Mouse (Mus musculus): Measurements from ENCODE around the gene Mmgt2. TPM values are rescaled to one million over a fixed set of nuclear protein-coding genes. Genes with fewer than 3 reads are reported as not detected.

The Mmgt2 gene
- total RNA-seq, 2 experiments from 2014 or later, result 23.7 to 24.0 TPM

DNA sequence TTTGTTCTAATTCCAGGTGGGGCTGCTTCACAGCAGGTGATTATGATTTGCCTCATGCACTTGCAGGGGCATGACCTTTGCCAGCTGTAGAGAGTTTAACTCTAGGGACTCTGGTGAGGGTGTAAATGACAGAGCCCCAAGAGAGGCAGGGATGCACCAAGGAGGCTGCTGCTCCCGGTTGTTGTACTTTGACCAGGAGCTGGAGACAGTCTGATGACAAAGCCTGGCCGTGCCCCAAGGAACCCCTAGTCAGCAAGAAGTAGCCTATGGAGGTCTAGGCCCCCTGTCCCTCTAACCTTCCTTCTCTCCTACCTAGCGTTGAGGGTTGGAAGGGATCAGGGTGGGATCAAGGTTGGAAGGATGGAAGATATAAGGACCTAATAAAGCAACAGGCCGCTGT is 33.0 kb upstream of the Mmgt2 start:
- DNase-seq (ENCODE audit: low spot score in 2 of 2), result no peak

DNA sequence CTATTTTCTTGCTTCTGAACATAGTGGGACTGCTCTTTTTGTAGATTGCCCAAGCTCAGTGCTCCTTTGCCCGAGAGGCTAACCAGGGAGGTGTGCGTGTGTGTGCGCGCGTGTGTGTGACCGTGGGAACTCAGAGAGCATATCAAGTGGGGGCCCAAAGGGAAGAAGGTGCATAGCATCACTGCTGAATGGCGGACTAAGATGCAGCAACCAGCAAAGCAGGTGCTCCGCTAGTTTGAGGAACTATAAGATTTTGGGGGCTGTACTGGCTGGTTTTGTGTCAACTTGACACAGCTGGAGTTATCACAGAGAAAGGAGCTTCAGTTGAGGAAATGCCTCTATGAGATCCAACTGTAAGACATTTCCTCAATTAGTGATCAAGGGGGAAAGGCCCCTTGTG is 27.4 kb upstream of the Mmgt2 start:
- no peak for DNase-seq (ENCODE audit: low spot score in 2 of 2)

- DNase-seq (ENCODE audit: low spot score in 2 of 2), result no peak
Observed at GRCm38 (mm10) chr11:62621586-62622283, 26.7 kb upstream of the Mmgt2 start.

DNA sequence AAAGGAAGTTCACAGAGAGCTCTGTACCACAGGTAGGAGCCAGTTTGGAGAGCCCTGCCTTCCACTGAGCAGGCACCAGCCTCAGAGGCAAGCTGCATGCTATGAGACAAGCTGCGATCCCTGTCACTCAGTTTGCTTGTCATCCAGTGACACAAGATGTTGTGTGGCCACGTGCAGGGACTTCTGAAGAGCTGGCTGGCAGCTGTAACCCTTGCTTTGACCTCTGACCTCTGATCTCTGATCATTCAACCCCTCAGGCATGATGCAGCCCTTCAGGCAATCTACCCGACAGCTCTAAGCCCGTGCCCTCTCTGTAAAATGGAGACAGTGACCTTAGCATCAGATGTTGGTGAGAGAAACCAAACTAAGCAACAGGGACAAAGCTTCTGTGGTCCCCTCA is 25.6 kb upstream of the Mmgt2 start:
- DNase-seq (ENCODE audit: low spot score in 2 of 2), result no peak

GRCm38 (mm10) chr11:62624341-62625291 is 23.8 kb upstream of the Mmgt2 start:
- peak in 1 of 2 experiments; percentile 53 for DNase-seq (ENCODE audit: low spot score in 2 of 2)

DNA sequence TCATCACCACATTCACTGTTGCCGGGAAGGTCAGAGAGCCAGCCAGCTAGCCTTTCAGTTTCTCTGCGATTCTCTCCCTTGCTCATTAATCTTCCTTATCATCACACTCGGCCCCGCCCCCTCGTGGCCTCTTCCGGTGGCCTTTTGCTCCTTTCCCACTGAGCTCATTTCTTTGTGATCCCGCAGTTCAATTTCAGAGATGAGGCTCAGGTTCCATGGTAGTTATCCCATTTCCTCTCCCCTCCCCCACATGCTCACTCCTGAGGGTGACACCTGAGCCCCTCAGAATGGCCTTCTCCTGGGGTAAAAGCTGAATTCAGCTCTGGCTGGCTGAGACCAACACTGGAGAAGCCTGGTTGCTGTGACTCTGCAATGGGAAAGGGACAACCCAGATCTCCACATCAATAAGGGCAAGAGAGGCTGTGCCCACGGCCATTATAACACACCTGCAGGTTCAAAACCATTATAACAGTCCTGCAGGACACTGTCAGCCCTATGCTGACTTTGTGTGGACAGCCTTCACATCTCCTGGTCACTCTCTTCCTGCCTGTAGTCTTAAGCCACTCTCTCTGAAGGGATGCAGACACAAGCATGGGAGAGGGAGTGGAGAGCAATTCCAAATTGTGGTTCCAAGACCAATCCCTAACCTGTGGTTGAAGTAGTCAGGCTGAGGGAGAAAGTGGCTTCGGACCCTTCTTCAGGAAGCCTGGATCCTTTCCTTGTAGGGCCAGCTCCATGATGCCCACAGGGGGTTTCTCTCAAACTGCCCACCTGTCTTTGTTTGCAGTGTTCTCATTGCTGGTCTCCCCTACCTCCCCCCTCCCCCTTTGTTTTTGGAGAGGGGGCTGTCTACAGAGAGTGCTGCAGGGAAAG is 18.9 kb upstream of the Mmgt2 start:
- no peak for DNase-seq (ENCODE audit: low spot score in 2 of 2)

GRCm38 (mm10) chr11:62630225-62630821 is 18.1 kb upstream of the Mmgt2 start:
- no peak for DNase-seq (ENCODE audit: low spot score in 2 of 2)

GRCm38 (mm10) chr11:62631138-62631537 is 17.3 kb upstream of the Mmgt2 start:
- DNase-seq (ENCODE audit: low spot score in 2 of 2), result no peak

DNA sequence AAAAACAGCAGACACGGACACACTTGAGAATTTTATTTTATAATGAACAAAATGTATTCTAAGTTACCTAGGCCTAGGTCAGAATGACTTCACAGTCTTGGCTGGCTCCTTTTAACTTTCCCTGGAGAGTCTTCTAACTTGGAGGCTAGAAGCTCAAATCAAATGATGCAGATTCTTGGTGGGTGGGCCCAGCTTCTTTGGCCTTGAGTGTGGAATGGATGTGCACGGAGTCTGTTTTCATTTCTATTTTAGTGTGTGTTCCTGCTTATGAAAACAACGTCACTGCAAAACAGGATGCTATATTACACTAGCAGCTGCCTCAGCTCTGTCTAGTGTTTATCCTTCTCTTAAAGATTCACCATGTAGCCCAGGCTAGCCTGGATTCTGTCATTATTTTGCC is 13.1 kb upstream of the Mmgt2 start:
- no peak for DNase-seq (ENCODE audit: low spot score in 2 of 2)

GRCm38 (mm10) chr11:62636105-62636839 is 12.2 kb upstream of the Mmgt2 start:
- DNase-seq (ENCODE audit: low spot score in 2 of 2), result no peak

DNA sequence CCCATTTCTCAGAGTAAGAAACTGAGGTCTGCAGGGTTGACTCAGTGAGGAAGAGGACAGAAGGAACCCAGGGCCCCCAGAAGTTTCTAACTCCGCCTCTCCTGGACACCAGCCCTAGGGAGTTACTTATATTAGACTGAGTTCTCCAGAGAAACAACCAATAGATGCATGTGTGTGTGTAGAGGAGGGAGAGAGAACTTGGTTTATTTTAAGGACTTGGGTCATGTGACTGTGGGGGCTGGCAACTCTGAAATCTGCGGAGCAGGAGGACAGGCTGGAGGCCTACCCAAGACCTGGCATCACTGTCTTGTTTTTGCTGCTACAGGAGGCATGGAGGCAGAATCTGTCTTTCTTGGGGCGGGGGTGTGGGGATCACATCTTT is 11.6 kb upstream of the Mmgt2 start:
- peak; percentile 63 to 73 for DNase-seq (ENCODE audit: low spot score in 2 of 2)

DNA sequence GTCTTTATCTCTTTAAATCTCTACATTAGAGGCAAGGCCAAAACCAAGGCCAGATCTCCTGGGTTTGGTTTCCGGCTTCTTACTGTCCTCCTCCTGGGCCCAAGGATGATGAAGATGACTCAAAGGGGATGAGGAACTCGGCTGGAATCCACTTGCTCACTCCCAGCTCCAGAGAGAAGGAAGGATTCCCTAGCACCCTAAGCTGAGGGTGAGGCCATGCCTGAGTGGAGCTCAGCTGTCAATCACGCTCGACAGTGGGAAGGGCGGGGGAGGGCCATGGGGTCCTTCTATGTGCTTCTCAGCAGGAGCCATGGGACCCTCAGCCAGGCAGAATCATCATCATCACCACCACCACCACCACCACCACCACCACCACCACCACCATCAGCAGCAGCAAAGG is 11.1 kb upstream of the Mmgt2 start:
- DNase-seq (ENCODE audit: low spot score in 2 of 2), result no peak

GRCm38 (mm10) chr11:62637806-62638205 is 10.7 kb upstream of the Mmgt2 start:
- DNase-seq (ENCODE audit: low spot score in 2 of 2), result no peak

DNA sequence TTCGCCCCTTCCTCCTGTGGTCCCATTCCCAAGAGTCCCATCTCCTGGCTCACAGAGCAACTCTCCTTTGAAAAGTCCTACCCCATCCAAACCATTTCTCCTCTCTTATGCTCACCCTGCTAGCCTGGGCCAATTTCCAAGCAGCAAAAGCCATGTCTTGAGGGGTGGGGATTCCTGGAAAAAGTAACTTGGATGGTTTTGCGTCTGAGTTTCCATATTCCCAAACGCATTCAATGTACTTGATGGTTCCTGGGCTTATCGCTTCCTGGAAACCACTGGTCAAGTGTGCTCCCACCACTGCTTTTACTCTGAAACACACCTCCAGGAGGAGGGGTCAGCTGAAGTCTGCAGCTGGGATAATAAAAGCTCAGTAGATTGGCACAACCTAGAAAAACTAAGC is 10.1 kb upstream of the Mmgt2 start:
- DNase-seq (ENCODE audit: low spot score in 2 of 2), result no peak

DNA sequence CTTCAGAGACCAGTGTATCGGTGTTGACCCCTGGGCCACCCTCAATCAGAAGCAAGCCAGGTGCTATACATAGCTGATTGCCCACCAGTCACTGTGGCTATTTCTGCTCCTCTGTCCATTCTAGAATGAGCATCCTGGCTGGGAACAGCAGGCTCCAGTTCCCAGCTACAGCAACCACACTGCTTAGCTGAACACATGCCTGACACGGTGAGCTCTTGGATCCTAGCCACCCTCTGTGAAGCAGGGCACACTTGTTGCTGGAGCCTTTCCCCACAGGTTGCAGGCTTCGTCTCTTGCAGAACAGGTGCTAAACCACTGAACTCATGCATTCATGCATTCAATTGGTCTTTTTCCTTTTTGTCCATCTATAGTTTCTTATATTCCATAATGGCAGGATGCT is 8.1 kb upstream of the Mmgt2 start:
- DNase-seq (ENCODE audit: low spot score in 2 of 2), result no peak

- no peak for DNase-seq (ENCODE audit: low spot score in 2 of 2)
Observed at GRCm38 (mm10) chr11:62642023-62642844, 6.2 kb upstream of the Mmgt2 start.

DNA sequence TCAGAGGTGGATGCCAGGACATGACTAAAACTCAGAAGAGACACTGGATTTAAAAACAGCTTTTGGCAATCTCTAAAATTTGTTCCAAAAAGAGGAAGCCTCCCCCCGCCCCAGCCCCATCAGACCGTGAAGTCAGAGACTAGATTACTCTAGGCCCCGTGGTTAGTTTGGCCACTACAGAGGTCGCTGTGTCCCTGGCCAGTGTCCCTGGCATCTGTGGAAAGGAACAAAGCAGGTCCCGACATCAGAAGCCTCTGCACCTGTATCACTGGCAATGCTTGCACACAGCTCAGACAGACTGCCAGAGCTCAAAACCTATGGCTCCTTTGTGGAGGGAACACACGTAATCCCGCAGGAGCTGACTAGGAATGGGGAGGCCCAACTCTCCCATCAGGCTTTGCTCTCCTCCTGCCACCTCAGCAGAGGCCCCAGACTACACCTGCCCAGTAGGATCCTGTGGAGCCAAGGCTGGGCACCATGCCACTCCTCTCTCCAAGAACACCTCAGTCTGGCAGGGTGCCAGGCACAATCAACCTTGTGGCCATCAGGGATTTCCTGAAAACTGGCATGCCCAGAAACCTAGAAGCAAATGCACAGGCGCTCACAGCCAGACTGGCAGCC is 5.3 kb upstream of the Mmgt2 start:
- no peak for DNase-seq (ENCODE audit: low spot score in 2 of 2)

- DNase-seq (ENCODE audit: low spot score in 2 of 2), result no peak
Observed at GRCm38 (mm10) chr11:62643681-62644363, 4.6 kb upstream of the Mmgt2 start.

Data from left cerebral cortex, adult 18-20 months (tissue).